Mouse (Mus musculus) left cerebral cortex, postnatal 10 days (tissue): ENCODE data around the gene Atoh7. TPM values are rescaled to one million over a fixed set of nuclear protein-coding genes. Genes with fewer than 3 reads are reported as not detected.

Source experiments
- DNase-seq, 2 experiments: peaks; one replicate each; pipeline ENCODE4 v3.0.0; 2021 to 2022; ENCODE audit warnings: low spot score in 2 of 2, mixed read lengths in 1 of 2; ENCODE audit errors: extremely low spot score in 1 of 2
- intact Hi-C: fragments of 180-260 bp; cut with DNase I; formaldehyde crosslinking; loops from one replicate; pipeline ENCODE4 v1.15.1; 2025
- total RNA-seq, 2 experiments: library from RNA; stranded (reverse); gene quantifications; 2 replicates each; pipeline ENCODE4 v1.2.3; 2021

Atoh7 gene
- total RNA-seq, 2 experiments from 2014 or later, result 1.6 to 1.9 TPM

- DNase-seq, result no peak
- intact Hi-C loops, result no loop called here
These were observed 6.6 kb upstream of the Atoh7 start for GRCm38 (mm10) chr10:63092616-63093550.

- intact Hi-C loops, result no loop called here
- DNase-seq, result no peak
These were observed 2.7 kb upstream of the Atoh7 start for GRCm38 (mm10) chr10:63096757-63097156.

GRCm38 (mm10) chr10:63098191-63098590, 1.3 kb upstream of the Atoh7 start:
- intact Hi-C loops, result no loop called here
- DNase-seq, result no peak

GRCm38 (mm10) chr10:63099941-63100562, 601 bp downstream of the Atoh7 start:
- peak; percentile 33 to 80 for DNase-seq
- intact Hi-C loops, result no loop called here

- intact Hi-C loops, result no loop called here
These were observed 1.2 kb downstream of the Atoh7 start for GRCm38 (mm10) chr10:63100657-63101056.

GRCm38 (mm10) chr10:63113027-63113604, 13.7 kb downstream of the Atoh7 start:
- no peak for DNase-seq

More at GRCm38 (mm10) chr10:63100657-63101056, 1.2 kb downstream of the Atoh7 start:
- DNase-seq, result no peak

GRCm38 (mm10) chr10:63113716-63114360, 14.4 kb downstream of the Atoh7 start:
- intact Hi-C loops, result loop anchor here (10.0 kb wide), 1 partner anchor 89 kb away; the partner anchor contains the start of genes Hnrnph3 and Pbld2

More at GRCm38 (mm10) chr10:63113027-63113604, 13.7 kb downstream of the Atoh7 start:
- intact Hi-C loops, result loop anchor here (10.0 kb wide), 1 partner anchor 88 kb away; the partner anchor contains the start of genes Hnrnph3 and Pbld2

GRCm38 (mm10) chr10:63115881-63116280, 16.4 kb downstream of the Atoh7 start:
- no peak for DNase-seq
- intact Hi-C loops, result loop anchor here (10.0 kb wide), 1 partner anchor 91 kb away; the partner anchor contains the start of genes Hnrnph3 and Pbld2

More at GRCm38 (mm10) chr10:63113716-63114360, 14.4 kb downstream of the Atoh7 start:
- DNase-seq, result no peak

GRCm38 (mm10) chr10:63116376-63116775, 16.9 kb downstream of the Atoh7 start:
- intact Hi-C loops, result loop anchor here (10.0 kb wide), 1 partner anchor 92 kb away; the partner anchor contains the start of genes Hnrnph3 and Pbld2
- DNase-seq, result no peak

GRCm38 (mm10) chr10:63117583-63117982, 18.1 kb downstream of the Atoh7 start:
- intact Hi-C loops, result loop anchor here (10.0 kb wide), 1 partner anchor 93 kb away; the partner anchor contains the start of genes Hnrnph3 and Pbld2

GRCm38 (mm10) chr10:63119916-63120315, 20.5 kb downstream of the Atoh7 start:
- intact Hi-C loops, result loop anchor here (10.0 kb wide), 1 partner anchor 95 kb away; the partner anchor contains the start of genes Hnrnph3 and Pbld2
- DNase-seq, result no peak

More at GRCm38 (mm10) chr10:63117583-63117982, 18.1 kb downstream of the Atoh7 start:
- no peak for DNase-seq

GRCm38 (mm10) chr10:63121961-63122360, 22.5 kb downstream of the Atoh7 start:
- intact Hi-C loops, result no loop called here

GRCm38 (mm10) chr10:63122516-63122915, 23.1 kb downstream of the Atoh7 start:
- intact Hi-C loops, result no loop called here
- DNase-seq, result peak in 1 of 2 experiments; percentile 48

More at GRCm38 (mm10) chr10:63121961-63122360, 22.5 kb downstream of the Atoh7 start:
- DNase-seq, result no peak

- intact Hi-C loops, result no loop called here
- no peak for DNase-seq
These were observed 23.7 kb downstream of the Atoh7 start for GRCm38 (mm10) chr10:63123141-63123540.

GRCm38 (mm10) chr10:63124016-63124415, 24.6 kb downstream of the Atoh7 start:
- DNase-seq, result no peak
- intact Hi-C loops, result no loop called here

- peak in 1 of 2 experiments; percentile 43 for DNase-seq
- intact Hi-C loops, result no loop called here
These were observed 25.9 kb downstream of the Atoh7 start for GRCm38 (mm10) chr10:63125343-63125742.

- intact Hi-C loops, result no loop called here
- no peak for DNase-seq
These were observed 26.7 kb downstream of the Atoh7 start for GRCm38 (mm10) chr10:63126116-63126515.

GRCm38 (mm10) chr10:63127156-63127555, 27.7 kb downstream of the Atoh7 start:
- intact Hi-C loops, result no loop called here
- no peak for DNase-seq
